Mouse (Mus musculus) right cerebral cortex, postnatal 10 days (tissue): ENCODE measurements around the gene Mfn2.

Source experiments
- DNase-seq, 2 experiments: peaks; one replicate each; pipeline ENCODE4 v3.0.0; 2021; ENCODE audit warnings: low spot score in 2 of 2

Mfn2 gene

DNA sequence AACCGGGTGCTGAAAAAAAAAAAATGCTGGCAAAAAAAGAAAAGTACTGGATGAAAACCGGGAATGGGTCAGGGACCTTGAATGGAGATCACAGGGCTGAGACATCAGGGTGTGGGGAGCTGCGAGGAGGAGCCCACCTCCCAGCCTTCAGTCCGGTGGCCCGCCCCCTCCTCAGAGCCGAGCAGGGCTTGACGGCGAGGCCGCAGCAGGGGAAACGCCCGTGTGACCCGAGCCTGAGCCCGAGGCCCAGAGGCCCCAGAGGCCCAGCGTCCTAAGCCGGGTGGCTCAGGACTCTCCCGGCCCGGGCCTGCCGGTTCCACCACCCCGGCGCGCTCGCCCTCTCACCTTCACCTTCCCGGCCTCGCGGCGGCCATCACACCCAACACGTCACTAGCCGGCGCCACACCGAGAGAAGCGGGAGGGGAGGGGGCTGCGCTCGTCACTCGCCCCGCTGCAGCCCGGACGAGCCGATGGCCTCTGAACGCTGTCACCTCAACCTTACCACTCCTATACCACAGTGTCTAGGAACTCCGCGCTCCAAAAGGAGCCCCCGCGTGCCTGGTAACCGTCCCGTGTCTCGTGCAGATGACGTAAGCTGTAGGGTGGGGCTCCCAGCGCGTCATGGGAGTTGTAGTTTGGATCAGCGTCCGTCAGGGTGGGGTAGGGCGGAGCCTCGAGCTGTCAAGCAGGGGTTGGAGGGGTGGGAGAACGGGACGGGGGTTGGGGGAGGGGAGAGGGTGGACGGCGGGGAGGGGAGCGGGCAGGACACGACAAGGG lies at the start of gene Mfn2:
TSS of gene Mfn2 (minus strand) at position 392 of the 777 bp plus-strand sequence.
- peak; percentile 94 to 95 for DNase-seq

DNA sequence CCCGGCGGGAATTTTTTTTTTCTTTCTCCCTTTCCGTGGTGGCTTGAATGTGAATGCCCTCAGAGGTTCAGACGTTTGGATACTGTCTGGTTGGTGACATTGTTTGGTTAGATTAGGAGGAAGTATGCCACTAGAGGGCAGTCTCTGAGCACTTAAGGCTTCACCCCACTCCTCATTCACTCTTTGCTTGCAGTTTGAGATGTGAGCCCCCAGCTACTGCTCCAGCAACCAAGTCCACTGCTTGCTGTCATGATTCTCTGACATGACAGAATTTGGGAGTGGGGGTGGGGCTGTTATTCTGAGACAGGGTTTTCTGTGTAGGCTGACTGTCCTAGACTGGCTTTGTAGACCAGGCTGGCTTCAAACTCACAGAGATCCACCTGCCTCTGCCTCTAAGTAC lies 49.1 kb upstream of the Mfn2 start:
- DNase-seq, result peak in 1 of 2 experiments; percentile 60

DNA sequence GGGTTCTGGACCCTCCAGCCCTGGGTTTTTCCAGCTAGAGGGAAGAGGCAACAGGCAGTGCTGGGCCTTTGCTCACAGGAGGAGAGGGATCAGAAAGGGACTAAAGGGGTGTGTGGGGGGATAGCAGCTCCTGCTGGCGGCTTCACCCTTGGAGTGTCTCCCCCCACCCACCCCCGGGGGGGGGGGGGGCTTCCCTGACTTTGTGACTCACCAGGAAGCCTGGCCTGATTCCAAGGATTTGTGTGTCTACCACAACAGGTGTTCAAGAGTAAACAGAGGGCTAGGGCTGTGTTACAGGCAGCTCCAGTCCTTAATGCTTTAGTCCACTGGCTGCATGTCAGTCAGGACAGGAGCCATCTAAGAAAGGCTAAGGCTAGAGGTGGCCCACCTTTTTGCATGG lies 43.0 kb upstream of the Mfn2 start:
- no peak for DNase-seq

DNA sequence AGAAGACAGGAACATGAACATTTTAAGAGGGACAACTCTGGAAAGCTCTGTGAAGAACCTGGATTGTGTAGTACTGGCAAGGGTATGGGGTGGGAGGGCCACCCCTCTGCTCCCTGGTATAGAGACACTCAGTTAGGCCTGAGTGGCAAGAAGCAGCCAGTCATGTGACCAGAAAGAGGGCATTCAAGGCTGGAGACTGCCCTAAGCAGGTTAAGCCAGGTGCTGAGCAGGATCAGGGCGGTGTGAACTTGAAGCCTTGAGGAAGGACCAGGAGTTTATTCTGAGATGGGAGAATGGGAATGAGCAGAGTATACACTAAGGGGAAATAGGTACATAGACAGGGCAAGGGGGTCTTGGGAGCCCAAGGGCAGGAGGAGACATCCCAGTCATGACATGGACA lies 38.5 kb upstream of the Mfn2 start:
- DNase-seq, result no peak

DNA sequence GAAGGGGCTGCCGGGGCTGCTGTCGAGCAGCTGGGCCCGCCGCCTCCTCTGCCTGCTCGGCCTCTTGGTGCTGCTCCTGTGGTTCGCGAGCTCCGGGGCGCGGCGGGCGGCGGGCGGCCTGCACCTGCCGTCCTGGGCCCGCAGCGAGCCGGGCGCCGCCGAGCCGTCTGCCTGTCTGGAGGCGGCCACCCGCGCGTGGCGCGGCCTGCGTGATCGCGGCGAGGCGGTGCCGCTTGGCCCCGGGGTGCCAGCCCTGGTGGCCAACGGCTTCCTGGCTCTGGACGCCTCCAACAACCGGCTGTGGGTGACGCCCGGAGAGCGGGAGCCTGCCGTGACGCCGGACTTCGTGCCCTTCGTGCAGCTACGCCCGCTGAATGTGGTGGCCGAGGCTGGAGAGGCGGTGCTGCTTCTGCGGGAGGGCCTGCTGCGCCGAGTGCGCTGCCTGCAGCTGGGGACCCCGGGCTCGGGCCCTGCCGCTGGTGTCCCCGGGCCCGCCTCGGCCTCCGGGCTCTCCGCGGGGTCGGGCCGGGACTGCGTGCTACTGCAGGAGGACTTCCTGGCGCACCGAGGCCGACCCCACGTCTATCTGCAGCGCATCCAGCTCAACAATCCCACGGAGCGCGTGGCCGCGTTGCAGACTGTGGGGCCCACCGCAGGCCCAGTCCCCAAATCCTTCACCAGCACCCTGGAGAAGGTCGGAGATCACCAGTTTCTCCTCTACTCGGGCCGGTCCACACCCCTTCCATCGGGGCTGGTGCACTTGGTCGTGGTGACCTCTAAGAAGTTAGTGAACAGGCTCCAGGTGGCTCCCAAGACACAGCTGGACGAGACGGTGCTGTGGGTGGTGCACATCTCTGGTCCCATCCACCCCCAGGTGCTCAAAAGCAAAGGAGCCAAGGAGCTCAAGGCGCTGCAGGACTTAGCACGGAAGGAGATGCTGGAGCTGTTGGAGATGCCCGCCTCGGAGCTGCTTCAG lies 36.8 kb upstream of the Mfn2 start:
- DNase-seq, result peak in 1 of 2 experiments; percentile 53

DNA sequence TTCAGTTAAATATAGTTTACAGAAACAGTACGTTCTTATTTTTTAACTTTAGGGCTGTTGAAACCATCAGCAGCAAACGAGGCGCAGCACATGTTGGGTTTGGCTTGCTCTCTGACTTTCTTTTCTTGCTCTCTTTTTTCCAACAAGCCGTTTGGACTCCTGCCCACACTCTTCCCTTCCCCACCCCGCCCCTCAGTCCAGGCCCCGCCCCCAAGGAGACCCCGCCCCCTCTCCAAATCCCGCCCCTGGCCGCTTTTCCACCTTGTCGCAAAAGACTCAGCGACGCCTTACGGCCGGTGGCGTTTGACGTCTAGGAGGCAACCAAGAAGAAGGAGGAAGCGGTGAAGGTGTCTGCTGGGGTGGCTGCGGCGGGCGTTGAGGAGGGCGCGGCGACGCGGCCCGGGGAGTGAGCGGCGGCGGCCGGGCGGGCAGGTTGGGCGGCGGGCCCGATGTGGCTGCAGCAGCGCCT lies 36.1 kb upstream of the Mfn2 start, which contains the start of gene 2510039O18Rik:
TSS of gene 2510039O18Rik (plus strand) at position 320 of the 469 bp plus-strand sequence.
- DNase-seq, result peak; percentile 91 to 94

DNA sequence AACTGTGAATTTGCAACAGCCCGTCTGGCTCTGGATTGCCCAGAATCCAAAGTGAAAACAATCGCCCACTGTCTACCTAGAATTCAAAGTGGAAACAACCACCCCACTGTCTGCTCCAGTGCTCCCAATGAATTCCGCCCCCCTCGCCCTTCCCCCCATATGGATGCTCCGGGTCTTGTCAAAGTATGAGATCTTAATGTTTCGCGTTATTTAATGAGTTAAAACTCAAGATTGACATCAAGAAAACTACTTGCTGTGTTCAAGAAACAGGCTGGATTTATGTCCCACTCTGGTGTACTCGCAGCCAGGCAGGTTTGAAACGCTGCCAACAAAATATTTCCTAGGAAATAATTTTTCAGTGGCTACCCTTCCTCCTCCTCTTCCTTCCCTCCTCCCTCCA lies 35.6 kb upstream of the Mfn2 start:
- DNase-seq, result peak in 1 of 2 experiments; percentile 56

DNA sequence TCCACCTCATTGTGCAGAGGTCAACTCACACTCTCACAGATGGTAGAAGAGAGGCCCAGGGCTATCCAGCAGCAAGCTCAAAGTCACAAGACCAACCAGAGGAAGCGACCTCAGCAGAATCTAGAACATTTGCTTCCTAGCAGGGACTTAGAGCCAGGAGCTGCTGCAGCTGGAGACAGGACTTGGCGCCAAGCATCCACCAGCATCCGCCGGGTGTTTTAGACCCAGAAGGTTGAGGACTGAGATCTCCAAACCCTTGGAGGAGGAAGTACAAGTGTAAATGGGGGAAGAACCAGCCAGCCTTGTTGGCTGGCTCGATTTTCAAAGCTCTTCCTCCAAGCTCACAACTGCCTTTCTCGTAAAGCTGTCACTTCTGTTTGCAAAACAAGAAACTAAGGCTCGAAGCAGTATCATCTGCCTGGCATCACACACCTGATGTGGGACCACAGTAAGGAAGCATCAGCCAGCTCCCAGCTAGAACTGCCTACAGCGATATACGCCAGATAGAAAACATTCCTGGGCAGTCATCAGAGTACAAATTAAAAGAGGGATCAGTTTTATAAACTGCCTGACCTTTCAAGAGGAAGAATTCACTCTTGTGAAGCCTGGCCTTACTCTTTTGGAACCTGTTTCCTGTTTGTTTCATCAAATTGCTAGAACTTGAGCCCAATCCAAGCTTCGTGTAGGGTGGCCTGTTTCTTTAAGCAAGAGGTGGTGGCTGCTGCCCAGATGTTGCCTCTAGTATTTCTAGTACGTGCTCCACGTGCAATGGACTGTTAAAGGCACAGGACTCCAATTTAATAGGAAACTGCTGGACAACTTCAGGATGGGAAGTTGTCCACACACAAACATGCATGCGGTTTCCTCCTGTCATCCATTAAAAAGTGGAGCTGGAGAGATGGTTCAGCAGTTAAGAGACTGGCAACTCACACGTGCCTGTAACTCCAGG lies 33.9 kb upstream of the Mfn2 start:
- peak in 1 of 2 experiments; percentile 61 for DNase-seq

DNA sequence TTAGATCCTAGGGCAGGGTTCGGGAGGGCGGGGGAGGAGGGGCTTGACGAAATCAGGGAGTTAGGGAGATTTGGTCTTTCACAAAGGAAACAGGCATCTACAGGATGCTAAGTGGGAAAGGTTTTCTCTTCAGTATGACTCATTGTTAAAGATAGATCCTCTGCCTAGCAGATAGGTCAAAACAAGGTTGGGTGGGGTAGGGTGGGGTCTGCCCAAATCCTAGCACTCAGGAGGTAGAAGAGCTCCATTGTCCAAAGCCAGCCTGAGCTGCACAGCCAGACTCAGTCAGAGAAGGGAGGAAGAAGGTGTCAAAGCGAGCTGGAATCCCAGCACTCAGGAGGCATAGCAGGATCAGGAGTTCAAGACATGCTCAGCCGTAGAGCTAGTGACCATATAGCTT lies 33.0 kb upstream of the Mfn2 start:
- DNase-seq, result no peak

DNA sequence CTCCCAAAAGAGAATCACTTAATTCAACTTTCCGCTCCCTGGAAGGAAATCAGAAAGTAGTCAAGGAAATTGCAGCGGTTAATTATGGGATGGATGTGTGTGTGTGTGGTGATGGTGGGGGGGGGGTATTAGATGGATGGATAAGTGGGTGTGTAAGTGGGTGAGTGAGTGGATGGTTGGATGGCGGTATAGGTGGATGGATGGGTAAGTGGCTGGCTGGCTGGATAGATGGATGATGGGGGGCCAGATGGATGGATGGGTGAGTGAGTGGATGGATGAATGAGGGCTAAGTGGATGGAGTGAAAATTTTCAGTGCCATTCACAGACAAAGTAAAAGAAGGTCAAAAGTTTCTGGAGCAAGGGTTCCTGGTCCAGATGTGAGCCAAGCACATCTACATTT lies 32.5 kb upstream of the Mfn2 start:
- no peak for DNase-seq

DNA sequence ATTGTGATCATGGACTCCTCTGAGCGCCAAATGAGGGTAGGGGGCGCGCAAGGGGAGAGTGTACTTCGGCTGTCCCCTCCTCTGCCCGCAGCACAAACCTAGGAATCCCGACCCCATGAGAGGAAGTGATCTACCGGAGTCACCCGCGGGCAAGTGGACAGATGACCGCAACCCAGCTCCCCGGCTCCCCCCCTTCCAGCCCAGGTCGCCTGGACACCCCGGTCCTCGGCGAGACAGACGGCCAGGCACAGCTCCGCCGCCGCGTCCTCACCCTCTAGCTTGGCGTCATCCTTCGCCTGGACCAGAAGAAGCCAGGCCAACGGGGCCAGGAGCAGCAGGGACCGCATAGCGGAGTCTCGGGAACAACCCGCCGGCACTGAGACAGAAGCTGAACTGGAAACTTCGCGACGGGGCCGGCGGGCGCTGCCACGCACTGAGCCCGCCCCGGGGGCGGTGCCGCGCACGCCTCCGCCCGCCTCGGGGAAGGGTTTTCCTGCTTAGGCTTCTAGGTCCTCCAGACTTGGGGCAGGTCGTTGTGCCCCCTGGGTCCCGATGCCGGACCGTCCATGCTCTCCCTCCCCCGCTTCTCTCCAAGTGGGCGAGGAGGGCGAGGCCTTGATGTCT lies 31.9 kb upstream of the Mfn2 start, which contains the start of gene Plod1:
TSS of gene Plod1 (minus strand) at position 437 of the 624 bp plus-strand sequence.
- peak; percentile 82 to 86 for DNase-seq

DNA sequence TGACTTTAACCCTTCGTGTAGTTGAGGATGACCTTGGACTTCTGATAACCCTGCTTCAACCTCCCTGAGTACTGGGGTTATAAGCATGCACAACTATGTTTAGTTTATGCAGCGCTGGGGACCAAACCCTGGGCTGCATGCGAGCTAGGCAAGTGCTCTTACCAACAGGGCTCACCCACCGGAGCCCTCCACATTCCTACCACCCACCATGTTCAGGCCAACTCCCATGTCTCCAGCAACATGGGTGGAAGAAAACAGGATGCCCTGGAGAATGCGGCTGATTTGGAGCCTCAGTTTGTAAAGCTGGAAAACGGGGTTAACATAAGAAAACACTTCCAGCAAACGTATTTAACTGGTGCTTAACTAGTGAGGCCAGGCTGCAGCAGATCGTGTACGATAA lies 31.4 kb upstream of the Mfn2 start:
- no peak for DNase-seq

DNA sequence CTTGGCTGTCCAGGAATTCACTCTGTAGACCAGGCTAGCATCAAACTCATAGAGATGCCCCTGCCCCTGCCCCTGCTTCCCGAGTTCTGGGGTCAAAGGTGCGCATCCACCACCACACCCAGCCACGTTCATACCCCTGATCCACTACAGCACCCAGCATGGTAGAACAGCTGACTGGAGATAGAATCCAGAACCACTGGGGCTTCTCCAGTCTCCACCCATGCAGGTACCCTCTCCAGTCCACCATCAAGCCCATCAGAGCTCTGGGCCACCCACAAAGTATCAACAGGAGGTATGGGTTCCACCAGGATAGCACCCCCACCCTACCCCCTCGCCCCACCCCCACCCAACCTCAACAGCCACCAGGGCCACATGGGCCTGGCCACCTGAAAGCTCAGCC lies 30.1 kb upstream of the Mfn2 start:
- DNase-seq, result no peak

DNA sequence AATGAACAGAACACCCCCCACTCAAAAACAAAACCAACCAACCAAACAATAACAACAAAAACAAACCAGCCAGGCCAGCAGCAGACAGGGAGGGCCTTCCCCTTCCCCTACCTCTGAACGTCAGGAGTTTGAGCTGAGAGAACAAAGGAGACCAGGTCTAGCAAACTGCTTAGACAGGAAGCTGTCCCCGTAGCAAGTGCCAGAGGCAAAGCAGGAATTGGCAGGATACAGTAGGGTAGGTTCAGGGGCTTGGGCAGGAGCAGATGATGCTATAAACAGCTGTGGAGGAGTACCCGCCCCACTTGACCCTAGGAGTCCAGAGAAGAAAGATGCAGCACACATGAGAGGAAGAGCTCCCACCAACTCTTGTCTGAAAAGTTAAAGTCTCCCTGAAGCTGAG lies 29.6 kb upstream of the Mfn2 start:
- no peak for DNase-seq

DNA sequence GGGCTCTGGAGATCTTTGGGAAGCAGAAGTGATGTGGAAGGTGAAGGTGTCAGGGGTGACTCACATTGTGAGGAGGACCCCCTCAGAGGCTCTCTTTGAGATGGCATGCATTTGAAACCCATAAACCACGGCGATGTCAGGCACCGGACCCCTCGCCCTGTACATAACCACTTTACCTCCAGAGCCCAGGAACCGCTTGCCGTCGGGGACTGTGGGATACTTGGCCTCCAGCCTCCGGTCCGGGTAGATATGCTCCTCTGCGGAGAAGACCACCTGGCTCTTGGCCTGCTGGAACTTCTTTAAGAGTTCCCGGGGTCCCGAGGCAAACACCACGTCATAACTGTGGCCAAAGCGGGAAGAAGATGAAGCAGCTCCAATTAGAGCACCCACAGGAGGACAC lies 26.4 kb upstream of the Mfn2 start:
- DNase-seq, result no peak

DNA sequence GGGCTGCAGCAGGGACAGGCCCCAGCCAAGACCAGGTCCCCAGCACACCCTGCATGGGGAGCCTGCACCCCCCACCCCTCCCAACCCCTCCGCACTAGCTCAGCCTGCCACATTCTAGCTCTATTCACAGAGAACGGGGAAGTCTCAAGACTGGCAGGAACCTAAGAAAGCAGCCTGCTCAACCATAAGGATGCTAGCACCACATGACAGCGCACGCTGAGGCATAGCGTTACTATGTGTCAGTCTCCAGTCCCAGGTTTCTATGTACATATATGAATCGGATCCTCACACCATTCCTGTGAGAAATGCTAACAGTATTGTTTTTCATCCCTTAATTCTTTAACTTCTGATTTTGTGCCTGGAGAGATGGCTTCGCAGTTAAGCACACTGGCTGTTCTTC lies 24.0 kb upstream of the Mfn2 start:
- DNase-seq, result no peak

DNA sequence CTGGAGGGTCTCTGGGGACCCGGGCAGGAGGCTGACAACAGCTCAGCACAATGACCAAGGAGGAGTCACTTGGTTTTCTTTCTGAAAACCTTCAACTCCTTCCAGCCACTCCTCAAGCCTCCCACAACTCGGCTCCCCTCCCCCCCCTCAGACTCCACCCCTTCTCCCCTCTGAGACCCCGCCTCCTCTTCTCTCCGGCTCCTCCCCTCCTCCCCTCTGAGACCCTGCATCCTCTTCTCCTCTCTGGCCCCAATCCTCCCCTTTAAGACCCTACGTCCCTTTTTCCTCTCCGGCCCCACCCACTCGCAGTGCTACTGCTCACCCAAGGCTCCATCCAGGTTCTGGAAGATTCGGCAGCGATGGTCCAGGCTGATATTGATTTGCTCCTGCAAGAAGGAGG lies 23.6 kb upstream of the Mfn2 start:
- DNase-seq, result no peak

DNA sequence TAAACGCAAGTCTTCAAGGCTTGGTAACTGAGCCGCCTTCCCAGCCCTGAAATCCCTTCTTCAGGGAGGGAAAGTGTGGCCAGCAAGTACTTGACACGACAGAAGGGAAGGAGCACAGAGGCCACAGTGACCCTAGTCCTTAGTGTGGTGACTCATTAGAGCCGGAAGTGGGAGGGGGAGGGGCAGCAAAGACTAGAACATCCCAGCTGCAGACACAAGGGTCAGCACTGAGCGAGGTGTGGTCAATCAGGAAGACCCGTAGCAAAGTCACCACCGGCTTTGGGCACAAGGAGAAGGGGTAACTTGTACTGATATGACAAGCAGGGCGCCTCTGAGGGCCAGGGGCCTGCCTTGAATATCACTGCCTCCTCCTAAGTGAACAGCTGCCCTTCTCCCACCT lies 23.2 kb upstream of the Mfn2 start:
- no peak for DNase-seq

DNA sequence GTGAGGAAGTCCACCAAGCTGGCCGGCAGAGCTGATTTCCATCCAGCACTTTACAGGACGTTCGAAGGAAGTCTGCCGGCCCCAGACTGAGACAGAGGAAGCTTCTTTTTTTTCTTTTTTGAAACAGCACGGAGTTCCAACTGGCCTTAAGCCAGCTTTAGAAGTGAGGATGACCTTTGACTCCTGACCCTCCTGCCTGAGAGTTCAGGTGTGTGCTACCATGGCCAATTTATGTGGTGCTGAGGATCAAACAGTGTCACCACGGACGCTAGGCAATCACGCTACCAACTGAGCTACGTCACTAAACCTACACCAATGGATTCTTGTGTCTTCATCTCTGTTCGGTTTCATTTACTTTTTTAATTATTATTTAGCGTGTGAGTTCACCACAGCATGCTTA lies 17.8 kb upstream of the Mfn2 start:
- DNase-seq, result no peak

DNA sequence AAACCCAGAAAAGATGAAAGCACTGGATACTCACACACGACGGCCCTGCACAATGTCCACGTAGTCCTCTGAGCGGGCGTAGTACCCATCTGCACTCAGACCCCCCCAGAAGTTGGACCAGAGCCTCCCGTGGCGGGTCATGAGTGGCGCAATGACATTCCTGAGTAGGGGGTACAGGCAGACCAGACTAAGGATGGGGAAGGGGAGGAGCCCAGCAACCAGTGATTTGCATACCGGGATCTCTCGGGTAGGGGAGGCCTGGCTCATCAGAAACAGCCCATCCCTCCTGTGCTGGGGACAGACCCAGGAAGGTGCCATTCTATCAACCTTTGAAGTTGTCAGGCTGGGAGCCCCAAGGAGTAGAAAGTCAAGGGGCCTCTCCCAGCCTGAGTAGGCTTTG lies 16.5 kb upstream of the Mfn2 start:
- DNase-seq, result no peak
